Mouse (Mus musculus) right cerebral cortex, postnatal 4 days (tissue): ENCODE measurements around the gene Slc35c2.

Source experiments
- DNase-seq: peaks from one replicate; pipeline ENCODE4 v3.0.0-alpha.2; 2022

Gene Slc35c2

DNA sequence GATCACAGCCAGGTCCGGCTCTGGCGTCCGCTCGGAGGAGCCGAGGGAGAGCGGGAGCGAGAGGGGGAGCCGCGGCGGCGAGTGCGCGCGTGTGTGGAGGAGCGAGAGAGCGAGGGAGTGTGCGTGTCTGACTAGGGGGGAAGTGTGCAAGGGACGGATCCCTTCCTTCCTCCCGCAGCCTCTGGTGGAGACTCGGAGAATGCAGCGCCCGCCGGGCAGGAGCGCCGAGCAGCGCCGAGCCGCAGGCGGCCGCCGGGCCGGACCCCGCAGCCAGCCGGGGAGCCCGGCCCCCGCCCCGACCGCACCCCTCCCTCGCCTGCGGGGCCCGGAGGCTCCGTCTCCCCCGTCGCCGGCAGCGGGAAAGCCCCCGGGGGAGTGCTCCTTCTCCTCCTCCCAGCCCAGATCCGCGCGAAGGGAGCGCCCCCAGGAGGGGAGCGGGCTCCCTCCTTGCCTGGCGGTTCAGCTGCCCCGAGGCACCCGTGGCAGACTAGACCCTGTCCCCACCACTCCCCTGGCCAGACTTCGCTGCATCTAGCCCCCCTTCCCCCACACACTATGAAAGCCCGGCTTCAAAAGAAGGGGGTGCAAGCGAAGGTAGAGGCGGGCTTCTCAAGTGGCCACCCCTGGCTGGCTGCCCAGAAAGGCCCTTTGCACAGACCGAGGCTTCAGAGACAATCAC is 52.9 kb downstream of the Slc35c2 start, which contains the start of gene Cdh22:
Gene Cdh22, minus strand, starts transcription at position 241 of the 679 bp plus-strand sequence.
- DNase-seq, result peak; percentile 81

DNA sequence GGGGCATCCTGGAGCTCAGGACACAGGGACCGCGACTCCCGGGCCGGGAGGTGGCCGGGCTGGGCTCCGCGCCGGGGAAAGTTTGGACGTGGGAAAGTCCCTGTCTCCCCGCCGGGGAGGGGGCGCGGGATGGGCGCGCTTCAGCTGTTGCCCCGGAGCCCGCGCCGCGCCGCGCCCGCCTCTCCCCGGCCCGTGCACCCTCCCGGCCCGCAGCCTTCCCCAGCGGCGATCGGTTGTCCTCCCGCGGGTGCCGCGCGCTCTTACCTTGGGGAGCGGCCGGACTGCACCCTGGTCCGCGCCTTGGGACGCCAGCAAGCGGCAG is 53.4 kb downstream of the Slc35c2 start:
- no peak for DNase-seq

DNA sequence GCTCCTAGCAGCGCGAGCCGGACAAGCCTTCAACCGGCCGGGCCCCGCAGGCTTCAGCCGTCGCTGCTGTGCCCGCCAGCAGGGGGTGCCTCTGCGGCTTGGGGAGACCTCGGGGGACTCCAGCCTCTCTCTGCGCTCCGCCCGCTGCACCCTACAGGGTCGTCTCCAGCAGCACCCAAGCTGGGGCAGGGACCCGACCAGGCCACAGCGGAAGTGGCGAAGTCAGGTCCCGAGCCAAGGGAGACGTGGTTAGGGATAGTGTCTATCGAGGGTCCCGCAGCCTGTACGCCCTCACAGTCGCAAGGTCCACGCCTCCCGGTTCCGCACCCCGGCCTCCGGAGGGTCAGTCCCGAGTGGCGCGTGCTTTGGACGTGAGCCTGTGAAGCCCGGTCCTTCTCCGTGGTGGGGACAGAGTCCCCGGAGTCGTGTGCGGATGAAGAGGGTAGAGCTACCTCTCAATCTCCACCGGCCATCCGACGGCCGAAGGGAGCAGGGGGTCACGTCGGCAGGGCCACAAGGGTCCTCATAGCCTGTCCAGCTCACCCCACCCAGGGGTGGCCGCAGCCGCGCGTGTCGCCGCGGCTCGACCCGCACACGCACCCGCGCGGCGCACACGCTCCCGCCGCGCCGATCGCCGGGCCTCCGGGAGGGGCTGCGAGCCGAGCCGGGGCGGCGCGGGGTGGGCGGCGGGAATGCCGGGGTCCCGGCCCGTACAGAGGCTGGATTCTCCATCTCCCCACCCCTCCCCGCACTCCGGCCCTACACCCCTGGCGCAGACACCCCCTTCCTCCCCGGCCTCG is 54.0 kb downstream of the Slc35c2 start:
- DNase-seq, result peak; percentile 49

DNA sequence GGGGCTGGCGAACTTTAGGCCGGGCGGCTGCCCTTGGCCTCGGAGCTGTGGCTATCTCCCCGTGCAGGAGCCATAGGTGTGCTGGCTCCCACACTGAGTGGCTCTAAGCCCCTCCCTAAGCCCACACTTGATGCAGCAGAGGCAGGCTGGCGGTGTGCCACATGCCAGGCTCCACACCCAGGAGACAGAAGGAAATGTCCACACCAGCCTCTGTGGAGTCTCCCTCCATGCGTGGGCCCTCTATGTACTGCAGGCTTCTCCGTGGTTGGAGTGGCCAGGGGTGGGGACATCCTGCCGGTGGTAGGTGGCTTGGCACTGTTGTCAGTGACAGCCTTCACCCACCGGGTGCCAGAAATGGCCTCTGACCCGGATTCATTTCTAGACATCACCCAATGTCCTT is 58.6 kb downstream of the Slc35c2 start:
- DNase-seq, result no peak
